Mouse (Mus musculus) fibroblast of lung, adult 2 months (primary cell): ENCODE results near the gene Itga7.

ENCODE experiments used
- DNase-seq: peaks from one replicate; pipeline ENCODE4 v3.0.0-alpha.2; 2011; ENCODE audit warnings: low read depth

The Itga7 gene

DNA sequence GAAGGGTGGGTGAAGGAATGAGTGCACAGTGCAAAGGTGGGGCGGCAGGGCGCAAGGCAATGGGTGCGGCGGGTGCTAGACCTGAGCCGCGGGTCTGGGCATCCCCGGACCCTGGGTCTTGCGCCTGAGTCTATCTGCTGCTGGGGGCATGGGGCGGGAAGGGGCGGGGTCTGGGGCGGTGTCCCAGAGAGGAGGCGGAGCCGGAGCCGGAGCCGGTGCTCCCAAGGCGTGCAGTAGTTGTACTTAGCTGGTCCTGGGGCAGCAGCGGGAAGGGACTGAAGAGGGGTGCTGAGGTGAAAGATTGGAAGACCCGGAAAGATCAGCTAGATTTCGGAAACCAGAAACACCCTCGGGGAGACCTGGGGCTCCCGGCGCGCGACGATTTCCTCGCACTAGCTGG, at the start of gene Itga7:
Gene Itga7, plus strand, starts transcription at position 245 of the 400 bp plus-strand sequence.
- no peak for DNase-seq

DNA sequence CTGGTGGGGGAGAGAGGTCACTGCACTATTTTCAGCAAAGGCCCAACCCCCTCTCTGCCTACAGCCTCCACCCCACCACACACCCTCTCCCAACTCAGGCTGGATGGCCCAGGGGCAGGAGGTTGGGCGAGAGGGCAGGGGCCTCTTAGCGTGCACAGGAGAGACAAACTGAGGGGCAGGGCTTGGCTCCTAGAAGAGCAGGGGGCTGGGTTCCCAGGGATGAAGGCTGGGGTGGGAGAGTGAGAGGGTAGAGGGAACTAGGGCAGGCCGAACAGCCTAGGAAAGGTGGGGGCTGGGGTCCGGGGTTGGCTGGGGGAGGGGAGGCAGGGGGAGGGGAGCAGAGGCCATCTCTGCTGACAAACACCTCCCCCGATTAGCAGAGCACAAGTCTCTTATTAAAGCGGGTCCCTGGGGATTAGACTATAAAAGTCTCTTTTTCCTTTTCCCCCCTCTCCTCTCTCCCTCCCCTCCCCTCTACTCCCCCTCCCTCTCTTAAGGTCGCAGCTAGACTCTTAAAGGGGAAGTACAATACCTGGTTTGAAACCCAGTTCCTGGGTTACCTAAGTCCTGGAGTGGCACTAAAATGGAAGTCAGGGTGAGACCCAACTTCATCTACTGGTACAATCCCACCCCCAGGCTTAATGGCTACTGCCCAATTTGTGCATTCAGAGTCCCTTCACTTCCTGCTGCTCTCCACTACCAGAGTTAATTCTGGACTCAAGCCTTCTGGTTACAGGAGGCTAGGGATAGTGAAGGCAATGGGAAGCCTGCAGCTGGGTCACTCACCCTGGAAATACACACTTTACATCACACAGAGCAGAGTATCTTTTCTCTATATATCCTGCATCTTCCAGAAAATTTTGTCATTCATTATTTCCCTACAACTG, 44.4 kb upstream of the Itga7 start:
- DNase-seq, result no peak

DNA sequence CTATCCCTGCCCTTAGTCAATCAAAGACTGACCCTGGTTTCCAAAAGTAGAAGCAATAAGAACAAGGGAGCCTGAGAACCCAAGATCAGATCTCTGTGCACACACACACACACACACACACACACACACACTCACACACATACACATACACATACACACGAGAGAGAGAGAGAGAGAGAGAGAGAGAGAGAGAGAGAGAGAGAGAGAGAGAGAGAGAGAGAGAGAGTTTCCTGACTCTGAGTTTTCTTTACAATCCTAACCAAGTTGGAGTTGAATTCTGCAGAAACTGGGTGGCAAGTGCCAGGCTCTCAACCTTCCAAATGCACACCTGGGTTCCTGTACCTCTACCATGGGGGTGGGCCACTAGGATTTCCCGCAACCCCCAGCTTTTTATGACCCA, 43.8 kb upstream of the Itga7 start:
- DNase-seq, result no peak

DNA sequence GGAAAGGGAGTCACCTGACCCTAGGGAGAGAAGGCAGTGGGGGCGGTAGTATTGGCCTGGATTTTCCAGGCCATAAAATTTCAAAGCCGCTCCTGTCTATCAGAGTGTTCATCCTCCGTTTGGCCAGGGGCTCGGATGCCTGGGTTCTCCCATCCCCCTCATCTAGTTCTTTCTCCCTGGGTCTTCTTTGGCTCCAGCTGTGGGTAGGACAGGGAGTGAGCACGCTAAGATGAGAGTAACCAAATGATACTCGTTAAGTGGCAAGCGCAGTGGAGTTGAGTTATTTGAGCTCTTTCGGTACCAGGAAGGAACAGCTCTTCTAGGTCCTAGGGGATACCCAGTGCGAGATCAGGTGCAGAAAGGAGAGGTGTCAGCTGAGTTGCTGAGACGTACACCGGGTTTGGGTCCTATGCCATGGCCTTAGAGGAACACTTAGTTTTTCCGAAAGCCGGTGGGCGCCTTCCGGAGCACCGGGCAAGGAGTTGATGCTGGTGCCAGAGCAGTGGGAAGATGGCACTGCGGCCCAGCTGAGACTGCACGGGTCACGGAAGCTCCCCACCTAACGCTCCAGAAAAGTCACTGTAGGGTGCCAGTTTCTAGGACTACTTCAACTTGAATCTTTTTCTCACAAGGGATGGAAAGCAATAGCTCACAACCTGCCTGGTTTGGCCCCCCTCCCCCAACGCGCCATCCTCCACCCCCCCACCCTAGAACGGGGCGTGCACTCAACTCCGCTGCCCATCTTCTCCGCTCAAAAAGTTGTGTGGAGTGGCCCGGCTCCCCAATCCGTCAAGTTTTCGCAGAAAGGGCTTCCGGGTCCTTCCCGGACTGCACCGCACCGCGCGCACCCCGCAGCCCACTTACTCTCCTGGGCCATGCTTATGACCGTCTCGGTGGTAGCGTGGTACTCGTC, 43.0 kb upstream of the Itga7 start:
- no peak for DNase-seq

DNA sequence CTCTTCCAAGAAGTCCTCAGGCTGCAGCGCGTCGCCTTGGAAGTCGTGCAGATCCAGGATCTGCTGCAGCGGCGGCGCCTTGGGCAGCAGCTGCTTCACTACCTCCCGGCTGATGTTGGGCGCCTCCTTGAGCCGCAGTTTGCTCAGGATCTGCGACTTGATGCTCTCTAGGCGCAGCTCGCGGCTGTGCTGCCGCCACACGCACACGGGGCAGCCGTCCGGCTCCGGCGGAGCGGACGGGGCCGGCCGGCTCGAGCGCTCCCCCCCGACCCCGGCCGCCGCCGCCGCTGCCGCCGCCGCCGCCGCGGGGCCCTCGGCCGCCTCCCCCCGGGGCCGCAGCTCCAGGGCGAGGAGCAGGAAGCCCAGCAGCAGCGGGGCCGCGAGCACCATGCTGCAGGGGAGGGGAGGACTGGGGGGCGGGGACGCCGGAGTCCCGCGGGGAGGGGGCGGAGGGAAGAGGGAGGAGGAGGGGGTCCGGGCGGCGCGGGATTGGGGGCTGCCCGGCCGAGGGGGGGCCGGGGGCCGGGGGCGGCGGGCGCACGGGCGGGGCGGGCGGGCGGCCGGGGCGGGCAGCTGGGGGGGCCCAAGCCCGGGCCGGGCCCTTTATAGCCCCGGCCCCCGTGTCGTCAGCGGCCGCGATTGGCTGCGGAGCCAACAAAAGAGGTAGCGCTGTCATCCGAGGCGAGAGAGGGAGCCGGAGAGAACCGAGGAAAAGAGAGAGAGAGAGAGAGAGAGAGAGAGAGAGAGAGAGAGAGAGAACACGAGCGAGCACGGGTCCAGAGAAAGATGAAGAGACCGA, 42.1 kb upstream of the Itga7 start, which contains the start of gene Gdf11:
Gene Gdf11, minus strand, starts transcription at position 423 of the 799 bp plus-strand sequence.
- DNase-seq, result no peak

DNA sequence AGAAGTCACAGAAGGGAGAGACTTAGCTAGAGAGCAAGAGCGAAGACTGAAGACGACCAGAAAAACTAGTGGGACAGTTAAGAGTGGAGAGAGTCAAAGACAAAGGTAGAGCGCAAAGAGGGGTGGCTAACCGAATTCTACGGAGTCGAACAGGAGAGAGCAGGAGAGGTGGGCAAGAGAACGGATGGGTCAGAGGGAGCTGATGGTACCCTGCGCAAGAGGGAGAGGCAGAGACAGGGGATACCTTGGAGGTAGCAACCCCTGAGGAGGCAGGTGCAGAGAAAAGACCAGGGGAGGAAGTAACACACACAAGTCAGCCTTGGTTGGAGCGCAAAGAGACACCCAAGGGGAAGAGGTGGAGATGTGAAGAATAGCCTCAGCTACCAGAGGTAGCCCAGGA, 41.4 kb upstream of the Itga7 start:
- no peak for DNase-seq

DNA sequence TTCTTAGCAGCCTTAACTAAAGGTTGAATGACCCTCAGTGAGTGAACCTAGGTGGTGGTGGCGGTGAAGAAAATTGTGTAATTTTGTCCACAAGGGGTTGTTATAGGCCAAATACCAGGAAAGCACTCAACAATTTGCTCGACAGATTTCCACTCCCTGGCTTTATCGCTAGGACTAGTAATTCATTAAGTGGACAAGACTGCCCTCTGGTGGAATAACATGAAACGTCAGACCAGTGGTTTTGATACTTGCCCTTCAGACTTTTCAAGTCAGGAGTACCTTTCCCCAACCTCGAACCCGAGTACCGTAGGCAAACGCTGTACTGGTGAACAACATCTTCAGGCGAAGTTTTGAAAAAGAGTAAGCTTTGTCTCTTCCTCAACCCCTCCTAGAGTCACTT, 38.2 kb upstream of the Itga7 start:
- DNase-seq, result peak; percentile 70

DNA sequence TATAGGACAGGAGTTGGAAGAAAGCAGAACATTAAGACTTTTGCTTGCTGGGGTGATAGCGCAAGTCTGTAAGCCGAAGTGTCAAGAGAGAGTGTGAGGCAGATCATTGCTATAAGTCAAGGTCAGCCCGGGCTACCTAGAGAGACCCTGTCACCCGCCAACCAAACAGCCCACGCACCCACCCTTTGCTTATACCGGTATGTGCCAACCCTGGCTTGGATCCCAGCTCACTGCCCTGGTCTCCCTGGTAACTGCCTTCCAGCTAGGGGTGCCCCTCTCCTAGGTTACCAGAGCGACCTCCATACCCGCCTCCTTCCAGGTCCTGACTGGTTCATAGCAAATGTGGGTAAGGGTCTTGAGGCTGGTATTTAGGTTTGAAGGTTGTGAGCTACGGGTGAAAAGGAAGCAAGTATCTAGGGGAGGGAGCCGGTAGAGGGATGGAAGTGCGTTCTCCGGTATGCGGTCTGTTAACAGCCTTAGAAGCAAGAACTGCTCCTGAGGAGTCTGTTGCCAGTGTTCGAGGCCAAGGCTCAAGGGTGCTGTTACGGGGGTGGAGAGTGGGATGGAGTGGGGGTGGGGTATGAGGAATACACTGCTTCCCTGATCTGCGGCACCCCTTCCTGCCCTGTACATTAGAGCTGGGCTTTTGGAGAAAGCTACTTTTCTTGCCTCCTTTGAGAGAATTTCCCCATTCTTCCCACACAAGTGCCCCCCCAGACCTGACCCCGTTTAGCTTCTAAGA, 37.5 kb upstream of the Itga7 start:
- DNase-seq, result no peak

DNA sequence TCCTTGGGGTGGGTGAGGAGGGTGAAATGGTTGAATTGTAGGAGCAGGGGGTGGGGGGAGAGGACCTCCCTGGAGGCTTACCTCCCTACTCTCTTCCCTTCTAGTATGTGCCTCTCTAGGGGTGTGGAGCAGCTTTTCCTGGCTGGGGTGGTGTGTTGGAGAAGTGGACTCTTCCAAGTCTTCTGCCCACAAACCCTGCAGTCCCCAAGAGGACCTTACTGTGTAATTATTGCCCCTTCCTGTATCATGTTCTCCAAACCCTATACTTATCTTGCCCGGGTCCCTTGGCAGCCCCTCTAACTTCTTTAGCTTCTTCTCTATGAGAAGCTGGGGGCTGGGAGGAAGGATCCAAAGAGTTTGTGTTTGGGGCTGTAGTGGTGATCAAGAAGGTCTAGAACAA, 36.8 kb upstream of the Itga7 start:
- DNase-seq, result no peak

DNA sequence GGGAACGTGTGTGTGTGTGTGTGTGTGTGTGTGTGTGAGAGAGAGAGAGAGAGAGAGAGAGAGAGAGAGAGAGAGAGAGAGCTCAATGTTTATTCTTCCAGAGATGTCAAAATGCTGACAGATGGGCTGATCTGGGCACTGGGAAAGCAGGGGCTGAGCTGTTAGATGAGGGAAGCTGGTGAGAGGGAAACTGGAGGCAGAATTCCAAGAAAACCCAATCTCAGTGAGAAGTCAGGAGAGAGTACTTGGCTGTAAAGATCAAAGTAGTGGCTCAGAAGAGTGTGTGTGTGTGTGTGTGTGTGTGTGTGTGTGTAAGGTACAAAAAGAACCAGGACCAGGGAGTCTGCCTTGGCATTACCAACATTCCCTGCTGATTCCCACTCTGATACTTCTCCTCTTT, 36.1 kb upstream of the Itga7 start:
- DNase-seq, result no peak

DNA sequence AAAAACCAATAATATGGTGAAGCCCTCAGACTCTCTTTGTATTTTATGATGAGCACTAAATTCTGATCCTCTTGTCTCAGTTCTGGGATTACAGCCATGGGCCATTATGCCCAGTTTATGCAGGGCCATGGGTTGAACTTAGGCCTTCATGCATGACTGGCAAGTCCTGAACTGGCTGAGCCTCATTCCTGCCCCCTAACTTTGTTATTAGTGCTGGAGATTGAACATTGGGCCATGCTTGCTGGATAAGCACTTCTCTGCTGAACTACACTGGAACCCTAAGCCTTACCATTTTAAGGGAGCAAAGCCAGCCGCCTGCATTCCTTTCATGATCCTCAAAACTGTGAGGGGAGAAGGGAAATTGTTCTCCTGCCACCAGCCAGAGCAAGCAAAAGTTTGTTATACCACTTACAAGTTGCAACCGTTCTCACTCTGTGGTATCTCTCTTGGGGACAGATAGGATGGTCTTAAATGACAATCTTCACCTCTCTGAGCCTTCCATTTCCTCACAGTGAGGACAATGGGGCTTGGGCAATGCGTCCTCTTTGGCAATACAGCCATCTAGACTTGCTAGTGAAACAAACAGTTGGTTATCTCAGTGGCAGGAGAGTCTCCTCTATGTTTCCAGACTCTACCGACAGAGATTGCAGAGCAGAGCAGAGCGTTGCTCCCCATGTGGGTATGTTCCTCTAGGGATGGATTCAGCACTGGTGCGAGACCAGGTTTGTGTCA, 33.7 kb upstream of the Itga7 start:
- no peak for DNase-seq

DNA sequence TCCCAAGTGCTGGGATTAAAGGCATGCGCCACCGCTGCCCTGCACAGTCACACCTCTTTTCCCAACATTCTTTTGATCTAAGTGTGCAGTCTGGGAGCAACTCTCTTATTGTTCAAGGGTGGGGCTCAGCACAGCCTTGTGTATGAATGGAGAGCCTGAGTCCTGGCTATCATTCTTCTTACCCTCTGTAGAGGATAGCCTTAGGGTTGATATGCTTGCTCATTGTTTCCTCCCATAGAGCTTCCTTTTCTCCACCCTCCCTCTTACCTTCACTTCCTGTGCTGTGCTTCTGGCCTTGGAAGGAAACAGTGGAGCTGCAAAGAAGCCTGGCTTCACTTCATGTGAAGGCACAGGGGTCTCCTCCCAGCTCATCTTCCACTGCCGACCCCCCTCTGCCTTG, 32.9 kb upstream of the Itga7 start, which contains the start of gene Cd63:
Gene Cd63, plus strand, starts transcription at position 292 of the 400 bp plus-strand sequence.
- DNase-seq, result no peak

DNA sequence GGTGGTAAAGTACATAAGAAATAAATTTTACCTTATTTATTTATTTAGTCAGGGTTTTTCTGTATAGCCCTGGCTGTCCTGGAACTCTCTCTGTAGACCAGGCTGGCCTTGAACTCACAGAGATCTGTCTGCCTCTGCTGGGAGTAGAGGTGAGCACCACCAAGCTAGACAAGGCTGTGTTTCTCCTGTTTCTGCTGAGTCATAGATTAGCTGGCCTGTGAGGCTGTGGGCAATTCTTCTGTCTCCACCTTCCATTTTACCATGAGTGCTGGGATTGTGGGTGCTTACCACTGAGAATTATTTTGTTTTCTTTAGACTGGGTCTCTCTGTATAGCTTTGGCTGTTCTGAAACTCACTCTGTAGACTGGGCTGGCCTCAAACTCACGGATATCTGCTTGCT, 32.2 kb upstream of the Itga7 start:
- DNase-seq, result no peak

DNA sequence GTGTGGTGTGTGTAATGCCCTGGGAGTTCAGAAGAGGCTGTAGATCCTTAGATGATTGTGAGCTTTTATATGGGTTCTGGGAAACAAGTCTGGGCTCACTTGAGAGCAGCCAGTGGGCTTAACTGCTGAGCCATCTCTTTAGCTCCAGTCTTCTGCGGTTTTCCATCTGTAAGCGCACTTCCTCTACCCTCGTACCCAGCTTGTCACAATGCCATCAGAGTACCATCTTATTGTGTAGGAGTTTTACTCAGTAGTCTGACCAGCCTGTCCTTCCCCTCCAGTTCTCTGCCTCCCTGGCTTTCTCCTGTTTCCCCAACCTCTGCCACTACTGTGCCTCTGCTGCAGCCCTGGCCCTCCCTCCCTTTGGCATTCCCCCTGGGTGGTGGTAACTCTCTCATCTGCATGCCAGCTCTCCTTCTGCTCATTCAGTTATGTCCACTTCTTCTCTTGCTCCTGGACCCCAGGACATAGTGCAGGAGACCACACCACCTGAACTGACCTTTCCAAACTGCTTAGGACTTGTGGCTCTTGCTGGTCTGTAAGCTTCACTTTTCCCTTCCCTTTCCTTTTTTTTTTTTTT, 31.1 kb upstream of the Itga7 start:
- DNase-seq, result no peak

DNA sequence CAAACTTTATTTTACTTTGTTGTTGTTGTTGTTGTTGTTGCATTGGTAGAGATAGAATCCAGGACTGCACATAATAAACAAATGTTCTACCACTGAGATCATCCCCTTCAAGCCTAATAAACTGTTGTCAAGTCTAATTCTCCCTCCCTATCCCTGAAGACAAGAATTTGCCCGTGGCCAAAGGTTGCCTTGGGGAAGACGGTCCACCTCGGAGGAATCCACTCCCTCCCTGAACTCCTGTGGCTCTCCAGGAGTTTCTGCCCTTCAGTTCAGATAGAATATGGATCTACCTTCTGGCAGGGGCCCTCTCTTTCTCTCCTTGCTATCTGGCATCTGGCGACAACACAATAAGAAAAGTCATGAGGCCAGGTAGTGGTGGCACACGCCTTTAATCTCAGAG, 28.8 kb upstream of the Itga7 start:
- DNase-seq, result no peak

DNA sequence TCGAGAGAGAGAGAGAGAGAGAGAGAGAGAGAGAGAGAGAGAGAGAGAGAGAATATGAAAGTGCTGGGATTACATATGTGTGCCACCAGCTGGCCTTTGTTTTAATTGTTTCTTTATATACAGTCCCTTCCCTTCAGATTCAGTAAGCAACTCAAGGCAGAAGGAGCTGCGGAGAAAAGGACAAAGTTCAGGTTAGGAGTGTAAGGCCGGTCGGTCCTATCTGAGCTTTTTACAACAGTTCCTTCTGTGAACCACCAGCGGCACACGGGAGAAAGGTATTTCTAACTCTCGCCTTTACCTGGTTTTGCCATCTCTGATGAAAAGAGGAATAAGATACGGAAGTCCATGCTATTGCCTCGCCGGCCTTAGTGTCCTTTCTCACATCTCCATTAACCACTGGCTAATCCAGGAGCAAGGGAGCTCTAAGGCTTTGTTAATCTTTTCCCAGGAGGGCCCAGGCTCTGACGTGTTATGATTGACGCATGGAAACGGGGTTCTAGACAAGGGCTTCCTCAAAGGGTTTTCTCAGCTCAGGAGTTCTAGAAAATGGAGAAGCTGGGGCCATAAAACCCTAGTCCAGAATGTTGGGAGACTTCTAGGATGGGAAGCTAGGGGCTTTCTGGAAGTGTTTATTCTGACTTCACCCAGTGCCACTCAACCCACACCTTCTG, 24.7 kb upstream of the Itga7 start:
- DNase-seq, result no peak

DNA sequence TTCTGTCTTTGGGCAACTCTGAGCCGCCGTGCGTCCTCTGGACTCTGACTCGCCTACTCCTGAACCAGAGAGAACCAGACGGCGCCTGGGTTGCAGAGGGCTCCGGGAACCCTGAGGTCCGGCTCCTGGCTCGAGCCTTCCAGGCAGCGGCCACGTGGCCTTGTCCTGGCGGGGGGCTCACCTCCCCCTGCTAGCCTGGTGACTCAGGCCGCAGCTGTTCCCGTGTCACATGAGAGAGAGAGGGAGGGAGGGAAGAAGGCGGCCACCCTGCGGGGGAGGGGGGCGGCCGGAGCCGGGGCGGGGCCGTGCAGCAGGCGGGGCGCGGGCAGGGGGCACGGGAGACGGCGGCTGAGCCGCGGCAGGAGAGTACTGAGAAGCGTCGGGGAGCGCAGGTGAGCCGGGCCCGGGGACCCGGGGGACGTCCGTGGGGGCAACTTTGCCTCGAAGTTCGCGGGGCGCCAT, 24.0 kb upstream of the Itga7 start:
- peak; percentile 92 for DNase-seq

DNA sequence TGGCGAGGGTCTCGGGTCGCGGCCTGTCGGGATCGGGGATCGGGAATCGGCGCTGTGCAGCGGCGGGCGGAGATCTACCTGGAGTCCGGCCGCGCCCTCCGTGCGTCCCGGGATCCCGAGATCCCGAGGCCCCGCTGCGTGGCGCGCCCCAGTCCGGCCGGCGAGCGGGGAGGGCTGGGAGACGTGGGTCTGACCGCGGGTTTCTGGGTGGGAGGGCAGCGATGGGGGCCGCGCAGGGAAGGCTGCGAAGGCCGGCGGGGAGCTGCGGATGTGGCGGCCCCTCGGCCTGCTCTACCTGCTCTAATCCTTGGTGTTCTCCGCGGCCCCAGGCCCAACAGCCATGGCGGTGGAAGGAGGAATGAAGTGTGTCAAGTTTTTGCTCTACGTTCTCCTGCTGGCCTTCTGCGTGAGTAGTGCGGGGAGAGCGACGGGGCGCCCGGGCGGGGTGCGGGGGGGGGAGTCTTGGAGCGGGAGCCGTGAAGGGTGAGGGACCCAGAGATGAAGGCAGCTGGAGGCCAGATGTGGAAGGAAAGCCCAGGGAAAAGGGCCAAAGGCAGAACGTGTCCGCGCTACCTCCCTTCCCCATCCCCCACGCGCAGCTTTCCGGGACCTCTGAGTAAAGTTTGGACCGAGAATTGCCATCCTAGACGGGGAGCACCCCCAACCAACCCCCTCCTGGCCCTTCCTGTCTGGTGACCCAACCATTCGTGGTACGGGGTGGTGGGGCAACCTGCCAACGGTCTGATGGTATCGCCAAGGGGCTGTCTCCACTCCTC, 23.4 kb upstream of the Itga7 start:
- DNase-seq, result no peak

DNA sequence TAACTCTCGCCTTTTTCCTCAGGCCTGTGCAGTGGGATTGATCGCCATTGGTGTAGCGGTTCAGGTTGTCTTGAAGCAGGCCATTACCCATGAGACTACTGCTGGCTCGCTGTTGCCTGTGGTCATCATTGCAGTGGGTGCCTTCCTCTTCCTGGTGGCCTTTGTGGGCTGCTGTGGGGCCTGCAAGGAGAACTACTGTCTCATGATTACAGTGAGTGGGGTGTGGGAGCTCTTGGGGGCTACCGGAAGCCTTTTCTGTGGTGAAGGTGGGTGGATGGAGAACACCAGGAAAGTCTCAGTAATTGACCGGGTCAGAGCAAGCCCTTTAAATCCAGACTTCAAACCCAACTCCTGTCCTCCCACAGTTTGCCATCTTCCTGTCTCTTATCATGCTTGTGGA, 22.2 kb upstream of the Itga7 start:
- no peak for DNase-seq
